Mouse (Mus musculus) thymus, adult 2 months (tissue): ENCODE results near the gene Myh6.

Experiments used
- CTCF ChIP-seq: fragments of 200-500 bp; IDR thresholded peaks from 2 replicates; pipeline ENCODE4 v1.5.1; 2012; ENCODE audit warnings: mild to moderate bottlenecking, control low read depth, low read length, moderate library complexity, borderline replicate concordance; ENCODE audit not compliant: control insufficient read depth, poor library complexity, insufficient read depth; ENCODE audit errors: extremely low read depth
- POLR2A ChIP-seq: fragments of 200-500 bp; IDR thresholded peaks from 2 replicates; pipeline ENCODE4 v1.6.1; 2012; ENCODE audit warnings: mild to moderate bottlenecking, low read length, control low read depth, moderate library complexity; ENCODE audit not compliant: control insufficient read depth, poor library complexity, insufficient read depth; ENCODE audit errors: extremely low read depth

GRCm38 (mm10) chr14:54930431-54930830 is 36.3 kb downstream of the Myh6 start:
- TF ChIP-seq POLR2A (no peak), CTCF (no peak)
